Mouse (Mus musculus) megakaryocyte progenitor cell, adult 5-6 weeks (primary cell): ENCODE measurements at regions not wholly inside any gene's neighbourhood (a gene's known extent, or its start where the extent isn't known, plus 50 kb on each side); places are given as distances from the start of the nearest gene placed in this dataset.

Experiments
- ATAC-seq: replicated peaks from 2 replicates; pipeline ENCODE4 v1.8.0; 2016; ENCODE audit warnings: mild to moderate bottlenecking, moderate TSS enrichment, inconsistent platforms; ENCODE audit not compliant: poor library complexity

GRCm38 (mm10) chr15:6088498-6088897, 211.1 kb upstream of the Dab2 start:
- no peak for ATAC-seq

- ATAC-seq, result no peak
Measured at GRCm38 (mm10) chr15:6129697-6130096, 169.9 kb upstream of the Dab2 start.

- ATAC-seq, result no peak
Measured at GRCm38 (mm10) chr15:6132216-6132615, 167.4 kb upstream of the Dab2 start.

GRCm38 (mm10) chr15:6145071-6145470, 154.5 kb upstream of the Dab2 start:
- ATAC-seq, result no peak

- ATAC-seq, result no peak
Measured at GRCm38 (mm10) chr15:6154706-6155105, 144.9 kb upstream of the Dab2 start.

- ATAC-seq, result no peak
Measured at GRCm38 (mm10) chr15:6180261-6180660, 119.3 kb upstream of the Dab2 start.

- ATAC-seq, result no peak
Measured at GRCm38 (mm10) chr15:6183627-6184026, 116.0 kb upstream of the Dab2 start.

- no peak for ATAC-seq
Measured at GRCm38 (mm10) chr15:6191845-6192244, 107.7 kb upstream of the Dab2 start.

GRCm38 (mm10) chr15:6207239-6207638, 92.3 kb upstream of the Dab2 start:
- ATAC-seq, result no peak

GRCm38 (mm10) chr15:6209301-6209700, 90.3 kb upstream of the Dab2 start:
- ATAC-seq, result peak; percentile 83

- ATAC-seq, result no peak
Measured at GRCm38 (mm10) chr15:6218087-6218486, 81.5 kb upstream of the Dab2 start.

GRCm38 (mm10) chr15:6225227-6225626, 74.4 kb upstream of the Dab2 start:
- ATAC-seq, result no peak

- ATAC-seq, result peak; percentile 93
Measured at GRCm38 (mm10) chr15:6230618-6231017, 69.0 kb upstream of the Dab2 start.

- peak; percentile 52 for ATAC-seq
Measured at GRCm38 (mm10) chr15:6231308-6232103, 68.1 kb upstream of the Dab2 start.

GRCm38 (mm10) chr15:6233621-6234020, 66.0 kb upstream of the Dab2 start:
- ATAC-seq, result no peak

GRCm38 (mm10) chr15:6236583-6236982, 63.0 kb upstream of the Dab2 start:
- ATAC-seq, result no peak

- ATAC-seq, result peak; percentile 41
Measured at GRCm38 (mm10) chr15:6237726-6238125, 61.9 kb upstream of the Dab2 start.

GRCm38 (mm10) chr15:6238133-6238532, 61.5 kb upstream of the Dab2 start:
- ATAC-seq, result peak; percentile 89

GRCm38 (mm10) chr15:6238755-6239154, 60.8 kb upstream of the Dab2 start:
- ATAC-seq, result no peak

- ATAC-seq, result no peak; the same call in 1 of the 2 replicates
Measured at GRCm38 (mm10) chr15:6242132-6242531, 57.5 kb upstream of the Dab2 start.

- ATAC-seq, result no peak
Measured at GRCm38 (mm10) chr15:6244401-6244800, 55.2 kb upstream of the Dab2 start.

GRCm38 (mm10) chr15:6245950-6246894, 53.4 kb upstream of the Dab2 start:
- no peak for ATAC-seq
